Mouse (Mus musculus) CD8-positive naive resting alpha-beta T cell, adult 2 months (primary cell): ENCODE data around the gene Traf5.

ENCODE experiments used
- DNase-seq, 2 experiments: peaks; one replicate each; pipeline ENCODE4 v3.0.0; 2022; ENCODE audit warnings: low read depth in 2 of 2, low spot score in 2 of 2

Traf5 gene

DNA sequence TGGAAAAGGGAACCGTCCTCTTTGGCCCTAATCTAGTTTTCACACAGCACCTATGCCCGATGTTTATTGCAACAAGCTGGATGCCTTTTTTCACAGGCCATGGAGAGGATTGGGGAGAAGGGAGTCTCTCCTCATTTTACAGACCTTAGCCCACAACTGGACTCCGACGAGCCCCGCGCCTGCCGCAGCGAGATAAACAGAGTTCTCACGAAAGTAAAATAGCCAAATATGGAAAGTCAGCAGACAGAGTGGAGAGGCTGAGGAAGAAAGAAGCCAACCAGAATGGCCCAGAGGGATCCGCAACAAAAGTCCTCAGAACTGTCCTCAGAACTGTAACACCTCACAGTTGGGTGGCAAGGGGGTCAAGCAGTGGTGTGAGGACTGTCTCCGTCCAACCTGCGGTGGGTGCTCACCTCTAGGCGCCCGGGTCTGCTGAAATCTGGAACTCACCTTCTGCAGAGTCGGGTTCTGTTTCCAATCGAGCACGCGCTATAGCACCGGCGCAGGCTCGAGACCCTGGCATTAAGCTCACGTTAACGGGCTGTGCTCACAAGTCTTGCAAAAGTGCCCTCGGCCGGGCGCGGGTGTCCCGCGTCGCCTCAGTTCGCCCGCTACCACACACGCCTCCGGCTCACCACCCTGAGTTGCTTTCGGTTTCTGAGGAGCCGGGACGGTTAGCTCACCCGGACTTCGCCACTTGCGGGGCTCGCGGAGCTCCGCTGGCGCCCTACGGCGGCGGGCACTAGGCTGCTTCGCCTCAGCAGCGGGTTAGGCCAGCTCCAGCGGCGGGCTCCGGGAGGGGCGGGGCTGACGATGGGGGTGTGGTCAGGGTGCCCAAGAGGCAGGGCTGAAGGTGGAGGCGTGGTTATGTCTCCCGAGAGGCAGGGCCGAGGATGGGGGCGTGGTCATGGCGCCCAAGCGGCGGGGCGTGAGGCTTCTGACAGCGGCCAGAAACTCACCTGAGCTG lies at the start of gene Traf5:
Traf5 (minus strand) TSS at position 754 of the 967 bp plus-strand sequence.
- peak; percentile 93 to 96 for DNase-seq

DNA sequence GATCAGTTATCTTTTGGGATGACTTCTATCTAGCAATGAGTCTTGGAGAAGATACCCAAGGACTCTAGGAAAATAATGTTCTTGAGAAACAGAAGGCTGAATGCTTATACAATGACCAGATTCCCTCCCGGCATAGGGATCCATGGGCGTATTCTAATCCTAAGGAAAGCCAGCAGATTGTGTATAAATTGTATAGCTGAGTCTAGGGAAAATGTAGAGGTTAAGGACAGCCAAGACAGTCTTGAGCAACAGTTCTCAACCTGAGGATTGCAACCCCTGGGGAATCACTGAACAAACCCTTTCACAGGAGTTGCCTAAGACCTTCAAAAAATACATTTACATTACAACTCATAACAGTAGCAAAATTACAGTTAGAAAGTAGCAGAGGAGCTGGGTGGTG lies 48.0 kb upstream of the Traf5 start:
- DNase-seq: no peak

DNA sequence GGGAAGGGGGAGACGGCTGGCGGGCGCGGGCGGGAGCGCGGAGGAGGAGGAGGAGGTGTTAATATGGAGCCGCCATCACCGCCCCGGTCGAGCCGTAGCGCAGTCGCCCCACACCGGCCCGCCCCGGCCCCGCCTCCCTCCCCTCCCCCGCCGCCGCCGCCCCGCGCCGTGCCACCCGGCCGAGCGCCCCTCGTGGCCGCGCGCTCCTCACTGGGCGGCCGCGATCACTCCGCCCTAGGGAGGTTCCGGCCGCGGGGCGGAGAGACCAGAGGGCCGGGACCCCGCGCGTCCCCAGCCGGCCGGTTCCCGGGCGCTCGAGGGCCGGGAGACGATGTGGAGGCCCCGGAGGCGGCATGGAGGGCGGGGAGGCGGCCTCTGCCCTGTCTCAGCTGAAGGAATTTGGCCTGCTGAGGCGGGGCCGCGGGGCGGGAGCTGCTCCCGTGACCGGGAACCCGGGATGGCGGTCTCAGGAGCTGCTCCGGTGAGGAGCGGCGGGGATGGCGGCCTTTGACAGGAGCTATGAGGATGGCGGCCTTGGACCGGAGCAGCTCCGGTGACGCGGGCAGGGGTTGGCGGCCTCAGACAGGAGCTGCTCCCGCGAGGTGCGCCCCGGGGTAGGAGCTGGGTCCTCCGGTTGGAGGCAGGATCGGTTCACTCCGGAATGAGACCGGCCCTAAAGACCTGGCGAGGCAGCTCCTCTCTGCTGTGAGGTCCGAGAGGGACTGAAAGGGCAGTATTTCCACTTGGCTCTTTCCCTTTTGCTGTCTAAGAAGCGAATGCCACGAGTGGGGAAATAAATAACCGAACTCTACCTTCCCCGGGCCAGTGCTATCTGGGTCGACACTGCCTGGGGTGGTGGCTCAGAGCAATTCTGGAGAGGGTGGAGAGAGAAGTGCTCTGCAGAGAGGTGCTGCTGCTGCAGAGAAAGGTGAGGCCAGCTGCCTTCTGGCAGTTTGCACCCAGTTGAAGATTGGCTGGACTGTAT lies 45.9 kb upstream of the Traf5 start, which contains the start of gene Rcor3:
Rcor3 (minus strand) TSS at position 137 of the 985 bp plus-strand sequence.
- DNase-seq: peak; percentile 40 to 41

DNA sequence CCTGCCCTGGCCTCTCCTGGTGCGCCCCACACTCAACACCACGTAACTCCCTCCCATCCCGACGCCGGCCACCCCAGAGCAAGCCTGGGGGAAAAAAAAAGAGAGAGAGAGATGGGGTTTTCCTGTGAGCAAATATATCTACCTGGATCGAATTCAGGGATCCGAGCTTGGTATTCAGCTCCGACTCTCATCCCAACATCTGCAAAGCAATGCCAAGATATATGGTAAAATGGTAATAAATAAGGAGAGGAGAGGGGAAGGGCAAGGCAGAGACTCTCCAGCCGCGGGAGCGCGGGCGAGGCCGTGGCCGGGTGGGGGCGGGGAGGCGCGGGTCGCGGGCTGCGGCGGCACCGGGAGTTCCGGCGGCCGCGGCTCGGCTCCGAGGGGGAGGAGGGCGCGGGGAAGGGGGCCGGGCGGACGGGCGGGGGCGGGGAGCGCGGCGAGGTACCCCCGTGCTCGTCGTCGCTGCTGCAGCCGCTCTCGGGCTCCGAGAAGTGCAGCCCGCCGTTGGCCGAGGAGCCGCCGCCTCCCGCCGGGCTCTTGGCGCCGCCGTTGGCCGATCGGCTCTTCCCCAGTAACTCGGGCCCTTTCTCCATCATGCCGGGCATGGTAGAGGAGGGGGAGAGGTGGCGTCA lies 45.0 kb upstream of the Traf5 start:
- peak in 1 of 2 experiments; percentile 5 for DNase-seq

DNA sequence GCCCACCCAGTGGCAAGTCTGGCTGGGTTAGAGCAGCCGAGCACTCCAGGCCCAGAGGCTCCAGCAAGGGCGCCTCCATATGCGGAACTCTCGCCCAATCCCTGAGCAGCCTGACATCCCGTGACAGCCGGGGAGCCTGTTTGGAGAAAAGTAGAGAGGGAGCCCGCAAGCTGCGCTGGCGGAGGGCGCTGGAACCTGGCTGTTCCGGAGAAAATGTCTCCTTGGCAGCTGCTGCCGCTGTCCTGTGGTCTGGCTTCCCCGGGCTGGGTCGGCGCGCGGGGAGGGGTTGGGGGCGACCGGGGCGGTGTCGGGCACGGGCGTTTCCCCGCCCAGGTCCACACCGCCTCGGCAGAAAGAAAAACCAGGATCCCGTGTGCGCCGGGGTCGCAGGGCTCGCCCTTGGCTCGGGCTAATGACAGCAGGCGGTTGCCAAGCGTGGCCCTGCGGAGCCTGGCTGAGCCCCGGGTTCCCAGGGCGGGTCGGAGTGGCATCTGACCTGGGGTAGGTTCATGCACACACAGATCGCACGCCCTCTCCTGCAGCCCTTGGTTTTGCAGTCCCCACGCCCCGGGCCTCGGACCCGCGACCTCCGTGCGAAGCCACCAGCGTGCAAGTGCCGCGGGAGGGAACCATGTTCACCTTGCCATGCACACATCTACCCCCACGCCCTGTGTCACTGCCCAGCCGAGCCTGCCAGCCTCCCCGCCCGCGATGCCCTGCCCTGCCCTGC lies 44.4 kb upstream of the Traf5 start:
- peak; percentile 45 to 54 for DNase-seq

DNA sequence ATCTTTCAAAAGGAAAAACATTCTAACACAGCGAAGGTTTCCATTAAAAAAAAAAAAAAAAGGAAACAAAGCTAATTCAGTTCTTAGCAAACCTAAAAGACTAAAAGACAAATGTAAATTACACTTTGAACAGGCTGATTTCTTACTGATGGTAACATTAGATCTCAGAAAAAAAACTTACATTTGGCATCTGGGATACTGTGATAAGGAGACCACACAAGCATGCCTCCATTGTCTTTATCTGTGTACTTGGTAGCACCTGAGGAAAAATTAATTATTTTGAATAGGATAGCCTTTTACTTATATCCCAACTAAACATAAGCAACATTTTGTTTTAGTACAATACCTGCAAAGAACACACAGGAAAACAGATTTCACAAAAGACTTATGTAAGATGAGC lies 37.8 kb upstream of the Traf5 start:
- no peak for DNase-seq

DNA sequence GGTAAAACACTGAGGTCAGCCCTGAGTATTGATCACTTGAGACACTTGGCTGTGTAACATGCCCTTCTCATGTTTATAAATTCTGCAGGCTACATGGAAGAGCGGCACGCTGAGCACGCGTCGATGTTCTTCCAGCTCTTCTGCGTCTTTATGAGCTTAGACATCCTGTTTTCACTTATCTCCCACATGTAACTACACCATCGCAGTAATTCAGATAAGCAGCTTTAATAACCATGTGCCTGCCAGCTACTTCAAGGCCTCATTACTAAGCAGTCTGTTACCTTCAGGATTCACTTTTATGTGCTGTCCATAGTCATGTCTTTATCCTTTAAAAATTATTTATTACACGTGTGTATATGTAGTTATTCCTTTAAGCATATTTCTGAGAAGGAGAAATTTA lies 36.0 kb upstream of the Traf5 start:
- DNase-seq: no peak

DNA sequence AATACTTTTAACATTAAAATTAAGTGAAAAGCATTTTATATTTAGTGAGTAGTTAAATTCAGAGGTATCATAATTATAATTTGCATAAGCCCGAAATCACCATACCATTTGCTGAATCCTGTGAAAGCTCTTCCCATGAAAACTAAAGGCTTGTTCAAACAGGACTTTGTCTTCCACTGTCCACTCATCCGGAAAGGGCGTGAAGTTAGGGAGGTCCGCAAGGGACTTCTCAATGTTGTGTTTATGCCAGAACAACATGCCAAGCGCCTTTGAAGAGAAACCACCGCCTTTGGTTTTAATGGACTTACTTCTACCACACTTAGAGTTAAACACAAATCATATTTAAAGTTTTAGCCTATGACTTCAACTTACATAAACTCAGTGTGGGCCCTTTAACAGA lies 33.4 kb upstream of the Traf5 start:
- no peak for DNase-seq

DNA sequence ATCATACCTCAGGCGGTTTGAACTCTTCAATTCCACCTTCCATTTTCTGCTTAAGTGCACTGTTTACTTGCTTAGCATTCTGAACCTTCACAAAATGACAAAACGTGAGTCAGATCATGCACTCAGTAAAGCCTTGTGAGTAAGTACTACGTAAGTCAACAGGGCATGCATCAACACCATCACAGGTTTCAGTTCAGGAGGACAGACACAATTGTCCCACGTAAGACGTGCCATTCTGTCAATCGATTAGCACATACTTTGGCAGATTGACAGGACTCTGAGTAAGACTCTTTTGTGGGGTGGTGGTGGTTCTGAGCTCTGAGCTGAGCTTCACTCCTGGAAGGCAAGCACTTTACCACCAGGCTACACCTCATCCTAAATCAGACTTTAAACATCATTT lies 23.9 kb upstream of the Traf5 start:
- no peak for DNase-seq

DNA sequence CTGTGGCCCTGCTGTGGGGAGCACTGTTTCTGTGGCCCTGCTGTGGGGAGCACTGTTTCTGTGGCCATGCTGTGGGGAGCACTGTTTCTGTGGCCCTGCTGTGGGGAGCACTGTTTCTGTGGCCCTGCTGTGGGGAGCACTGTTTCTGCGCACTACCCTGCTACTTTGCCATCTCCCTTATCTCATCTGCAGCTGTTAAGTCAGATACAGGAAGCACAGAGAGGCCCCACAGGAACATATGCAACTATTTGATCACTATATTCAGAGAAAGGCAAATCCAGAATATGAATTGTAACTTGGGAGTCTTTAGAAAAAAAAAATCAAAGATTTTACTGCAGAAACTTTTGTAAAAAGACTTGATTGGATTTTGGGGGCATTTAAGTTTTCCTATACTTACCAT lies 23.0 kb upstream of the Traf5 start:
- DNase-seq: no peak

DNA sequence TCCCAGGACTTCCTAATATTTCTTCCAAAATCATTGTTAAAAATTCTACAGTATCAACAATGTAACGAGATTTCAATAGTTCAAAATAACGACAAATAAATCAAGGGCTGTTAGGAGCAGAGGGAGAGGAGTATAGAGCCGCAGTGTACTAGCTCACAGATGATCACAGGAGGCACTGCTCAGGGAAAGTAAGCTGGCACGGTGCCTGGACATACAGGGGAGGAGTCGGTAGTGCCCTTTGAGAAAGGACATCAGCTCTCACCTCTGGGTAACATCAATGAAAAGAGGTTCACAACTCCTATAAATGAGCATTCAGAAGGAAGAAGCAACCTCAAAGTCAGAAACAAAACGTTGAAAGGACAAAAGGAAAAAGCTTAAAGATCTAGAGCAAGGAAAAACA lies 16.8 kb upstream of the Traf5 start:
- no peak for DNase-seq

DNA sequence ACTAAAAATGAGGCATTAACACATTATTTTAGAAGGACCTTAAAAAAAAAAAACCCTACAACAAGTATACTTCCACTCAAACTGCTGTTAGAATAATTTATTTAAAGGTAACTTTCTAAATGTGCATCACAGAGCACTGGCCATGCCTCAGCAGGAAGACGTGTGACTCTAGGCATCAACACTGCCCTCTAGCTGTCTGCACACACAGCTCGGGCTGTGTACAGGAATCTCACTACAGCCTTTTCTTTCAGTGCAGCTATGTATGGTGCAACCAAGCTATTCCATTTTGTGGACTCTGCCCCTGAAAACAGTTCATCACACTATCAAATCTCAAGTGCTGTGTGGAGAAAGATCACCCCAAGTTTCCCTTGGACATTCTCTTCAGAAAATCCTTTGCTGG lies 15.0 kb upstream of the Traf5 start:
- DNase-seq: peak in 1 of 2 experiments; percentile 28

DNA sequence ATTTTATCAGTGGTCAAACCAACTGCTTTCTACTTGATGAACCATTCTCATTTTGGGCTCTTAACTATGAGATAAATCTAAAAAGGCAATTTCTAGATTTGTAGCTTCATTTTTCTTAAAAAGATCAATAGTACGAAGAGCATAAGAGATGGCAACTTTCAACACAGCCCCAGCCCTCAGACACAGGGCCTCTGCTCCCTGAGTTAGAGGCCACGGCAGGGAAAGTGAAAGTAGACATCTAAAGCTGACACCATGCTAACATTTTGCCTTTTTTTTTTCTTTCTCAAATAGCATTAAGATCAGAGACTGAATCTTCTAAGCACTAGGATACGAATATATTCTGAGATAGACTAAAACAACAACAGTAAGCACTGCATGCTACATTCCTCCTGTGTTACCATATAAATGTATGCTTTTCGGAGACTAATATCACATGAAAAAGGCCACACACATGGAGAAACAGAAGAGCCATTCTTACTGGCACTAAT lies 13.6 kb upstream of the Traf5 start:
- no peak for DNase-seq

DNA sequence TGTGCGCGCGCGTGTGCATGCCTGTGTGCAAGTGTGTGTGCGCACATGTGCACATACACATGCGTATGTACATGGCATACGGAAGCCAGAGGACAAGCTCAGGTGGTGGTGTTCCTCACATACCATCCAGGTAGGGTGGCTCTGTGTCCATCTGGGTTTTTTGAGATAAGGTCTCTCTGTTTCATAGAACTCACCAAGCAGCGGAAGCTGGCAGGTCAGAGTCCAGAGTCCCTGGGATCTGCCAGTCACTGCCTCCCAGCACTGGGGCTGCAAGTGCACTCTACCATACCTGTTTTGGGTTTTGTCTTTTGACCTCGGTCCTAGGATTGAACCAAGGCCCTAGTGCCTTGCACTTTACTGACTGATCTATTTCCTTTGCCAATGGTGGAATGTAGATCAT lies 11.7 kb upstream of the Traf5 start:
- DNase-seq: no peak

DNA sequence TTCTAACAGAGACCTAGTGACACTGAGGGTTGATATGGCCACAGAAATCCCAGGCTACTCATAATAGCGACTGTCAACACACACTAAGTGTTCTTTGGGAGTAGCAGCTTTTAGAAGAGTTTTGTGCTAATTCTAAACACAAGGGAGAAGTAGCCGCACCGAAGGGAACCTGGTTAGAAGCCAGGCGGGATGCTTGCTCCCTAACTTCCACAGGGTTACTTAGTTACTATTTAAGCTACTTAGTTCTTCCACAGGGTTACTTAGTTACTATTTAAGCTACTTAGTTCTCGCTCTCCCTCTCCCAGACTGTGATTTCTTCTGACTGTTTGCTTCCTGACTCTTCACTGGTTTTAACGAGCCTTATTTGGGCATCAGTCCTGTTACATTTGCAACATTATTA lies 10.8 kb upstream of the Traf5 start:
- no peak for DNase-seq

DNA sequence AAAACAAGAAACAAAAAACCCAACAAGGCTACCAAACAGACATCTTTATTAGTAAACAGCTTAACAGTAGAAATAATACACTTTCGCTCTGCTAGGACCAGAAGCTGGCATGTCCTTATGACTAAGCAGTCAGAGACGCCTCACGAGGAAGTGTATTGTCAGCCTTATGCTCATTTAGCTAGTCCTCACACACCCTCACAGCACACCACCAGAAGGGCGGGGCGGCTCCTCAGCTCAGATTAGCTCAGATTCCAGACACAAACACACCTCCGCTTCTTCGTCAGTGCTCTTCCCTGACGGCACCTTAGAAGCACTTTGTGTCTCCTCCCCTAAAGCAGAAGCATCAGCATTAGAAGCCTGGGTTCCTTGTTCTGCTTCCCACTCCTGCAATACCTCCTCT lies 9.0 kb upstream of the Traf5 start:
- DNase-seq: no peak

DNA sequence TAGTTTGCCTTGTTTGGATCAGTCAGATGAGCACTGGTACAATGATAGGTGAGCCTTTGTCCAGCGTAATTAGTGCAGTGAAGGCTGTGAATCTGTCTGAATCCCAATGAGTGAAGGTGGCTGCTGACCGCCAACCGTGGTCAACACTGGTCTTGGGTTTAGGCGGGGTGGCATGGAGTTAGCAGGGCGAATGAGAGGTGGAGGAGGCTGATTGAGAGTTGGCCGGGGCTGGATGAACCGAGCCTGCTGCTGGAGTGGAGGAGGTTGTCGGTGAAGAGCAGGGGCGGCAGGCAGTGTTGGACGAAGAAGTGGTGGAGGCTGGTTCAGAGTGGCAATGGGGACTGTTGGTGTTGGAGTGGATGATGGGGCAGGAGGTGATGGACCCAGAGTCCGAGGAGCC lies 8.4 kb upstream of the Traf5 start:
- DNase-seq: no peak

DNA sequence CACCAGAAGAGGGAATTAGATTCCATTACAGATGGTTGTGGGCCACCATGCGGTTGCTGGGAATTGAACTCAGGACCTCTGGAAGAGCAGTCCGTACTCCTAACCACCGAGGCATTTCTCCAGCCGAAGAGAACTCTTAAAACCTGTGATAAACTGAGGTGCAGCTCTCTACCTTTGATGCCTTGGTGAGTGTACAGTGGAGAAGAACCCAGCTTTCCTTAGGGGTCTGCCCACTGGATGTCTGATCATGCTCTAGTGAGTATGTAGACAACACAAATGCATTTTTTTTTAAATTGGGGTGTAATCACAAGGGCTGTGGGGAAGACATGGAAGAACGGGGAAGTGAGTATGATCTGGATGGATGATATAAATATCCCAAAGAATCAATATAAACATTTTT lies 3.3 kb upstream of the Traf5 start:
- no peak for DNase-seq

DNA sequence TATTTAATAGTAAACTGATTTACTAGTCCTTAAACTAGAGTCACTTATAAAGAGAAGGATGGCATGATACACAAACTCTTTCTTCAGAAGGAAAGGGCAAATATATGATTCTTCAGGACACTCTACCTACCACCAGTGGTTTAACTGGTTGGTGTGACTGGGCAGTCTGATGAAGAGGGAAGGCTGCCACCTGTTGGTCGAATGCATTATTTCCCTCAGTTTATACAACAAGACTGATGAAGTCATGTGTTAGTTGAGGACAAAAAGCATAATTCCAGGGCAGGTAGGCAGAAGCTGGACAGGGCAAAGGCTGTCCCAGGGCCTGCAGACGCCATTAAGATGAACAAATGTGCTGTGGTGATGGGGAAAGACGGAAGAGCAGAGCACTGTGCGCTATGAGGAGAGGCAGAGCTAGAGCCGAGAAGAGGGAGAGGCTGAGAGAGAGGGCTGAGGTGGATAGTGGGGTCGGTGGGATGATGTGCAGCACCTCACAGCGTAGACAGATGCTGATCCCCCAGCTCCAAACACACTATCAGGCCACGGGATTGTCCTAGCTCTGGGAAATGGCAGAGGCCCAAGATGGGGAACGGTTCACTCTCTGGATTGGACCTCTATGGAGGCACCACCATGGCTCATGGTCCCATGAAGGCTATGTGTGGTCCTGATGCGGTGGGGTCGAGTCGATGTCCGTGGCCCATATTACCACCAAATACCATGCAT lies 2.3 kb upstream of the Traf5 start:
- DNase-seq: peak; percentile 47 to 73
